Mouse (Mus musculus): Measurements from ENCODE around the gene Olfr1115. TPM values are rescaled to one million over a fixed set of nuclear protein-coding genes. Genes with fewer than 3 reads are reported as not detected.

Olfr1115 gene
- polyA plus RNA-seq (2012; rRNA removed; ENCODE audit: low replicate concordance): not detected in 2 replicates

GRCm38 (mm10) chr2:87247713-87248112 lies at the start of gene Olfr1115:
Gene Olfr1115, plus strand, starts transcription at chr2:87248013.

GRCm38 (mm10) chr2:87208670-87209069 lies 39.1 kb upstream of the Olfr1115 start, which contains the start of gene Olfr1113:
Gene Olfr1113, plus strand, starts transcription at chr2:87208970.

GRCm38 (mm10) chr2:87267234-87267633 lies 19.4 kb downstream of the Olfr1115 start, which contains the start of gene Olfr1116:
Gene Olfr1116, plus strand, starts transcription at chr2:87267534.

Other genes with a start within 250 kb of the Olfr1115 start
- not detected in 2 replicates for gene Olfr1102, start 249.6 kb upstream of the Olfr1115 start, polyA plus RNA-seq (2012; rRNA removed; ENCODE audit: low replicate concordance)
- not detected in 2 replicates for gene Olfr1104, start 220.9 kb upstream of the Olfr1115 start, polyA plus RNA-seq (2012; rRNA removed; ENCODE audit: low replicate concordance)
- not detected in 2 replicates for gene Olfr1105, start 211.5 kb upstream of the Olfr1115 start, polyA plus RNA-seq (2012; rRNA removed; ENCODE audit: low replicate concordance)
- not detected in 2 replicates for gene Olfr1106, start 195.7 kb upstream of the Olfr1115 start, polyA plus RNA-seq (2012; rRNA removed; ENCODE audit: low replicate concordance)
- gene Olfr1107, start 172.2 kb upstream of the Olfr1115 start, polyA plus RNA-seq (2012; rRNA removed; ENCODE audit: low replicate concordance): not detected in 2 replicates
- not detected in 2 replicates for gene Olfr1109, start 152.0 kb upstream of the Olfr1115 start, polyA plus RNA-seq (2012; rRNA removed; ENCODE audit: low replicate concordance)
- gene Olfr259, start 133.4 kb upstream of the Olfr1115 start, polyA plus RNA-seq (2012; rRNA removed; ENCODE audit: low replicate concordance): not detected in 2 replicates
- gene Olfr1110, start 107.7 kb upstream of the Olfr1115 start, polyA plus RNA-seq (2012; rRNA removed; ENCODE audit: low replicate concordance): not detected in 2 replicates
- gene Olfr1111, start 95.4 kb upstream of the Olfr1115 start, polyA plus RNA-seq (2012; rRNA removed; ENCODE audit: low replicate concordance): not detected in 2 replicates
- gene Olfr1112, start 60.2 kb upstream of the Olfr1115 start, polyA plus RNA-seq (2012; rRNA removed; ENCODE audit: low replicate concordance): not detected in 2 replicates
- gene Olfr1113, start 39.0 kb upstream of the Olfr1115 start, polyA plus RNA-seq (2012; rRNA removed; ENCODE audit: low replicate concordance): not detected in 2 replicates
- gene Olfr1116, start 19.5 kb downstream of the Olfr1115 start, polyA plus RNA-seq (2012; rRNA removed; ENCODE audit: low replicate concordance): not detected in 2 replicates
- not detected in 2 replicates for gene Olfr1118, start 59.6 kb downstream of the Olfr1115 start, polyA plus RNA-seq (2012; rRNA removed; ENCODE audit: low replicate concordance)
- not detected in 2 replicates for gene Olfr1120, start 106.8 kb downstream of the Olfr1115 start, polyA plus RNA-seq (2012; rRNA removed; ENCODE audit: low replicate concordance)
- not detected in 2 replicates for gene Olfr1121, start 121.9 kb downstream of the Olfr1115 start, polyA plus RNA-seq (2012; rRNA removed; ENCODE audit: low replicate concordance)
- gene Olfr1122, start 137.8 kb downstream of the Olfr1115 start, polyA plus RNA-seq (2012; rRNA removed; ENCODE audit: low replicate concordance): not detected in 2 replicates
- gene Olfr1123, start 168.6 kb downstream of the Olfr1115 start, polyA plus RNA-seq (2012; rRNA removed; ENCODE audit: low replicate concordance): not detected in 2 replicates
- not detected in 2 replicates for gene Olfr1124, start 182.3 kb downstream of the Olfr1115 start, polyA plus RNA-seq (2012; rRNA removed; ENCODE audit: low replicate concordance)
- gene Olfr1126, start 205.9 kb downstream of the Olfr1115 start, polyA plus RNA-seq (2012; rRNA removed; ENCODE audit: low replicate concordance): not detected in 2 replicates
- gene Pramel7, start 249.1 kb downstream of the Olfr1115 start, polyA plus RNA-seq (2012; rRNA removed; ENCODE audit: low replicate concordance): not detected in 2 replicates

Data from subcutaneous adipose tissue, adult 2 months (tissue).